Mouse (Mus musculus) liver, embryonic 16.5 days (tissue): ENCODE data around the gene Ddx27. TPM values are rescaled to one million over a fixed set of nuclear protein-coding genes. Genes with fewer than 3 reads are reported as not detected.

Experiments
- ATAC-seq: fragments of 200-750 bp; cut with Nextera tagmentation; 2 replicates; pipeline ENCODE4 v1.8.0; 2017; ENCODE audit warnings: low read depth, mild to moderate bottlenecking, moderate number of reproducible peaks, moderate library complexity
- H3K27ac ChIP-seq: fragments of 300-500 bp; sonication (generic); 2 replicates; pipeline ENCODE4 v1.5.1; 2014; ENCODE audit warnings: mild to moderate bottlenecking, low read length
- H3K27me3 ChIP-seq: fragments of 300-500 bp; sonication (generic); 2 replicates; pipeline ENCODE4 v1.6.1; 2014; ENCODE audit warnings: low read depth, low read length, mixed read lengths; ENCODE audit not compliant: control insufficient read depth, insufficient read depth
- H3K36me3 ChIP-seq: fragments of 300-500 bp; sonication (generic); 2 replicates; pipeline ENCODE4 v1.6.1; 2014; ENCODE audit warnings: mild to moderate bottlenecking; ENCODE audit not compliant: control insufficient read depth, insufficient read depth
- H3K4me1 ChIP-seq: fragments of 300-500 bp; sonication (generic); 2 replicates; pipeline ENCODE4 v1.6.1; 2014; ENCODE audit warnings: low read depth, low read length, mixed read lengths; ENCODE audit not compliant: control insufficient read depth
- H3K4me2 ChIP-seq: fragments of 300-500 bp; sonication (generic); 2 replicates; pipeline ENCODE4 v1.6.1; 2014; ENCODE audit warnings: low read depth, low read length, mixed read lengths
- H3K4me3 ChIP-seq: fragments of 300-500 bp; sonication (generic); 2 replicates; pipeline ENCODE4 v1.5.1; 2014; ENCODE audit warnings: low read depth, mild to moderate bottlenecking, low read length
- H3K9ac ChIP-seq: fragments of 300-500 bp; sonication (generic); 2 replicates; pipeline ENCODE4 v1.6.1; 2014; ENCODE audit warnings: low read depth, low read length
- H3K9me3 ChIP-seq: fragments of 300-500 bp; sonication (generic); replicated peaks from 2 replicates; pipeline ENCODE4 v1.6.1; 2016; ENCODE audit warnings: low read length; ENCODE audit not compliant: control insufficient read depth
- WGBS: fragments of 180-500 bp; shearing (Covaris S2); extraction: QIAGEN DNeasy Blood & Tissue Kit; methylation state at CpG from one replicate; pipeline ENCODE4 v1.1.7; 2014; ENCODE audit not compliant: insufficient replicate concordance; 5-methylcytosine and 5-hydroxymethylcytosine counted together
- polyA plus RNA-seq: library from polyadenylated mRNA; unstranded; fragments of >200 nt; fragmentation: Nextera tagmentation; extraction: Ambion mirVana; gene quantifications from 2 replicates; pipeline ENCODE4 v1.2.1, GENCODE M21; 2015

Ddx27 gene
- polyA plus RNA-seq, 1 experiment from 2014 or later = 32.9 TPM

- 63% methylated on average over 3 of the region's 3 CpGs for WGBS
- Histone ChIP-seq H3K4me2 (no peak overlapping the region), H3K27me3 (no peaks in the 10 kb centered on the region), H3K9me3 (no peaks in the 10 kb centered on the region), H3K27ac (no peak overlapping the region), H3K4me1 (no peaks in the 10 kb centered on the region), H3K4me3 (no peak overlapping the region), H3K9ac (no peak overlapping the region), H3K36me3 (no peaks in the 10 kb centered on the region)
- ATAC-seq = no peak
These were observed 65.4 kb downstream of the Ddx27 start for GRCm38 (mm10) chr2:167080387-167080786.

DNA sequence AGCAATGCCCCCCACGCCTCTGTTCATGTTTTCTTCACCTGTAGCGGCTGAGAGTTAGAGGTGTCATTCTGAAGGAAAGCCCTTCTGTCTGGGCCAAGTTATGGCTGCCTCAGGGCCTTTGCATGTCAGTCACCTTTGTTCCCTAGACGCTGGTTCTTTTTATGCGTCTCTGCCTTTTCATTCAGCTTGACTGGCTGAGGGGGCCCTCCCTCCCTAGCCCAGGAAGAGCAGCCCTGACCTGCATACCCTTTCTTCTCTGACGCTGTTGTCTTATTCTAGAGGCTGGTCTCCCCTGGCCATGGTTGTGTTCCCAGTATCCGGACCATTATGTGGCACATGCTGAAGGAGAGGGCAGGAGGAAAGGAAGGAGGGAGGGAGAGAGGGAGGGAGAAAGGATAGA lies 66.1 kb downstream of the Ddx27 start:
- Histone ChIP-seq H3K4me2 (no peak overlapping the region), H3K9me3 (no peaks in the 10 kb centered on the region), H3K36me3 (no peaks in the 10 kb centered on the region), H3K27me3 (no peaks in the 10 kb centered on the region), H3K4me3 (no peak overlapping the region), H3K9ac (no peak overlapping the region), H3K27ac (no peak overlapping the region), H3K4me1 (no peaks in the 10 kb centered on the region)
- WGBS = 33% methylated on average over 6 of the region's 6 CpGs
- no peak for ATAC-seq

DNA sequence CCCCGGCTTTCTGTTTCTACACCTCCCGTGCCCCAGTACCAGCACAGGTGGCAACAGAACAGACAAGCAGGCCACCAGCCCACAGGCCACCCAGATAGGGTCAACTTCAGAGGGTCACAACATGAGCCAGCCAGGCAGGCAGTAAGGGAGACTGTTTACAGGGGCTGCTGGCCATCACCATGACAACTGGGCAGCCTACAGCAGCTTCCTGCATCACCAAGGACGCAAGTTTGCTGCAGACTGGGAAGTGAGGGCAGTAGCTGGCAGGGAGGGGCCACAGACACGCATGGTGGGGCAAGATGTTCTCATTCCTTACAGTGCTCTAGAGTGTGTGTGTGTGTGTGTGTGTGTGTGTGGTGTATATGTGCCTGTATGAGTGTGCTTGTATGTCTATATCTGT lies 66.6 kb downstream of the Ddx27 start:
- H3K9ac ChIP-seq = no peak overlapping the region
- no peak for ATAC-seq

More for the DNA sequence above, 66.6 kb downstream of the Ddx27 start:
- Histone ChIP-seq H3K27ac (no peak overlapping the region), H3K4me3 (no peak overlapping the region), H3K36me3 (no peaks in the 10 kb centered on the region), H3K27me3 (no peaks in the 10 kb centered on the region), H3K9me3 (no peaks in the 10 kb centered on the region), H3K4me2 (no peak overlapping the region), H3K4me1 (no peaks in the 10 kb centered on the region)
- WGBS = 6% methylated on average over 4 of the region's 4 CpGs

Other genes starting within 250 kb of the Ddx27 start
- 1.8 and 2.5 TPM in 2 replicates for gene Trp53rkb, start 222.7 kb upstream of the Ddx27 start, polyA plus RNA-seq
- gene Arfgef2, start 209.6 kb upstream of the Ddx27 start, polyA plus RNA-seq = 4.1 and 4.2 TPM in 2 replicates
- 41.2 and 42.9 TPM in 2 replicates for gene Cse1l, start 109.2 kb upstream of the Ddx27 start, polyA plus RNA-seq
- gene Stau1, start 18.9 kb upstream of the Ddx27 start, polyA plus RNA-seq = 27.7 and 29.6 TPM in 2 replicates
- 10.2 and 11.8 TPM in 2 replicates for gene Znfx1, start 47.8 kb downstream of the Ddx27 start, polyA plus RNA-seq
- gene Kcnb1, start 175.0 kb downstream of the Ddx27 start, polyA plus RNA-seq = 0.14 and 0.16 TPM in 2 replicates
- 0.71 and 1.2 TPM in 2 replicates for gene Ptgis, start 225.4 kb downstream of the Ddx27 start, polyA plus RNA-seq